Mouse (Mus musculus): ENCODE results near the gene Usp44. TPM values are rescaled to one million over a fixed set of nuclear protein-coding genes. Genes with fewer than 3 reads are reported as not detected.
"Not testable (repeated sequence)": the region's sequence is repeated elsewhere in the genome, so short reads cannot be mapped to it uniquely, and the experiment has no call there.

The Usp44 gene
- 1.1 and 1.3 TPM in 2 replicates for polyA plus RNA-seq (2014; fragmentation: Nextera tagmentation; extraction: Ambion mirVana)

DNA sequence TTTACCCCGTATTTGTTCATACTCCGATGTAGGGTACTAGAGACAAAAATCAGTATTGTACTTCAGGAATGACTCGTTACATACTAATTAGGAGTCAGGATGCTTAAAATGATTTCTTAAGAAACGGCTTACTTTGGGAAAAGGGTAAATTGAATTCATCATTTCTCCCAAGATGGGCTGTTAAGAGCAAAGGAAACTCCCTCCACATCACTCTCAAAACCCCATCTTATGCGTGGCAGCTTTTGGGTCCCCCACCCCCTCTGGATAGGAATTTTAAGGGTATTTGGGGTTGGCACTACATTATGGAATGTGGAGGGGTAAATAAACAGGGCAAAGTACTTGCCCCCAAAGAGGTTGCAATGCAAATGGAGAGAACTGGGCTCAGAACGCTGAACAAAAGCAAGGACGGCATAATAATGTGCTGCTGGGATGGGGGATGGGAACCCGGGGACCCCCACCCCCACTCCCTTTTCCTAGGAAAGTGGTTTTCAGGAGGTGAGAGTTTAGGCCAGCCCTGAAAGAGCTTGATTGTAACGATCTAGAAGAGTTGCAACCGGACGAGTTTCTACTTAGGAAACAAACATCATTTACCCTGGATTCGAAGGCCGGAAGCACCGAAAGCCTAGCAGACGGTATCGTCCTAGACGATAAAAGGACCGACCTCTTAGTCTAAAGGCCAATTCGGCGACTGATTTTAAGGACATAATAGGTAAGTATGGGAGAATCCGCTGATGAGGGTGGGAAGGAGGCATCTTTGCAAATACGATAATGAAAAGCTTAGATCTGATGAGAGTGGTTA lies at the start of gene Usp44:
TSS of gene Usp44 (plus strand) at position 625 of the 799 bp plus-strand sequence.
- no peaks in the 10 kb centered on the region for H3K4me1 ChIP-seq (ENCODE audit: control insufficient read depth, insufficient read depth, low read length)
- H3K27ac ChIP-seq (ENCODE audit: low read depth, low read length): no peak within 1 kb of the TSS
- no peaks in the 10 kb centered on the region for H3K36me3 ChIP-seq (ENCODE audit: control insufficient read depth, insufficient read depth, low read length)
- 0 out of 2 replicates have a peak within 1 kb of the TSS, but pooled peaks have one; percentile 10 for H3K9ac ChIP-seq (ENCODE audit: low read depth, low read length)
- H3K4me3 ChIP-seq (ENCODE audit: low read depth, low read length): peak within 1 kb of the TSS; percentile 33
- no peak for ATAC-seq (replicated peaks; ENCODE audit: insufficient number of reproducible peaks, low FRiP score, low TSS enrichment)
- H3K9me3 ChIP-seq (replicated peaks; ENCODE audit: control insufficient read depth, low read length): no peaks in the 10 kb centered on the region
- H3K27me3 ChIP-seq (ENCODE audit: control insufficient read depth, insufficient read depth, low read length): peaks cover 47% of the 10 kb centered on the region
- WGBS (ENCODE audit: insufficient replicate concordance): 9% methylated on average over 22 of the region's 22 CpGs
- peak within 1 kb of the TSS; percentile 55 for H3K4me2 ChIP-seq

DNA sequence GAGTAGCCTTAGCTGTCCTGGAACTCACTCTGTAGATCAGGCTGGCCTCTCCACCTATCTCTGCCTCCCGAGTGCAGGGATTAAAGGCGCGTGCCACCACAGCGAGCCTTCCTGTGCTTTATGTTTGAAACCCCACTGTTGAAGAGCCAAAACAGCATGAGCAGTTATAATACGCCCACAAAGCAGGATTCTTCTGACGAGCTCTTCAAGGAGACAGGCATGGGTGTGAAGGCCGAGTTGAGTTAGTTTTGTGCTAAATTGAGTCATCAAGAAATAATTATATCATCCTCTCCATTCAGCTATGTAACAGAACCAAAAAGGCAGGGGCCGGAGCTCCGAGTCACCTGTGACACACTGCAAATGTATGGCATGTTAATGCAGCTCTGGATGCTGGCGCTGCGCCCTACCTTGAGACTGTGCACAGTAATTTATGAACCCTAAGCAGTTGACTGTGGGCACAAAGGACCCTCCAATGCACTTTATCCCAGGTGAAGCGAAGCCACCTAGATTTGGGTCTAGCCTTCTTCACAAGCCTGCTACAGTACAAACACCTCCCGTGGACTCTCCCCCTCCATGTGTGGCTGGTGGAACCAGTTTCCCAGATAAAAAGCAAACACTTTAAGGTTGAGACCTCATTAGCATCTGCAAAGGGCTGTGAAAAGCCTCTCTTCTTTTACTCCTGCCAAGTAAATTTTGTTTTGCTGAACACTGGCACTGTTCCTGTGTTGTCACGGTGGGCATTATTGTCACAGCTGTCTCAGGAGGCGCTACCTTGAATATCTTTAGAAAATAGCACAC lies 47.9 kb upstream of the Usp44 start:
- Histone ChIP-seq H3K9ac (ENCODE audit: low read depth, low read length) (no peak overlapping the region), H3K36me3 (ENCODE audit: control insufficient read depth, insufficient read depth, low read length) (no peaks in the 10 kb centered on the region), H3K4me1 (ENCODE audit: control insufficient read depth, insufficient read depth, low read length) (no peaks in the 10 kb centered on the region), H3K27ac (ENCODE audit: low read depth, low read length) (no peak overlapping the region), H3K27me3 (ENCODE audit: control insufficient read depth, insufficient read depth, low read length) (no peaks in the 10 kb centered on the region), H3K4me3 (ENCODE audit: low read depth, low read length) (no peak overlapping the region), H3K9me3 (replicated peaks; ENCODE audit: control insufficient read depth, low read length) (no peaks in the 10 kb centered on the region), H3K4me2 (no peak overlapping the region)
- WGBS (ENCODE audit: insufficient replicate concordance): 69% methylated on average over 15 of the region's 15 CpGs
- no peak for ATAC-seq (replicated peaks; ENCODE audit: insufficient number of reproducible peaks, low FRiP score, low TSS enrichment)

DNA sequence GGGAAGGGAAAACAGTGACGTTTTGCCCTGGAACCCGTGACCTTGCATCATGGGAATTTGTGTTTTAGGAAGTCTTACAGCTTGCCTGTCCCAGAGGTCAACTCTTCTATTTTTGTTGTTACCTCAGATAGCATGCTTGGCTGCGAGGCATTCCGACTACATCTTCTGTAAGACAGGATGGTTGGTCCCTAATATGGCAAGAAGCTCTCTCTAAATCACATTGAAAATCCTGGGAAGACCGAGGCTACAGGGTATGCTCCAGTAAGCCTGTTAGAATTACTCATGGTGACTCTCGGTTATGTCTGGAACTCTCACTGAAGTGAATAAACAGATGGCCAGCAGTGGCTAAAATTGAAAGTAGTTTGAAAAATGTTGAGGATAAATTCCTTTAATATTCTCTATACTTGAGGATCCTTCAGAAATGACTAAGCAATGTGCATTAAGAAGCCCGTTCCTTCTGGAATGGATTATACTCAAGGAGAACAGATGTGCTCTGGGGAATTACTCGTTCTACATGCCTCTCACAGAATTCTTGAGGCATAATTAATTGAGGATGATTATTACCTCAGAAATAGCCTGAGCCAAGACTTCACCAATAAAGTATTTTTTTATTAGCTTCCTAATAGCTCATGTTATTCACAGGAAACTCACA lies 31.5 kb upstream of the Usp44 start:
- Histone ChIP-seq H3K36me3 (ENCODE audit: control insufficient read depth, insufficient read depth, low read length) (no peaks in the 10 kb centered on the region), H3K9ac (ENCODE audit: low read depth, low read length) (no peak overlapping the region), H3K27me3 (ENCODE audit: control insufficient read depth, insufficient read depth, low read length) (no peaks in the 10 kb centered on the region), H3K4me1 (ENCODE audit: control insufficient read depth, insufficient read depth, low read length) (no peaks in the 10 kb centered on the region), H3K9me3 (replicated peaks; ENCODE audit: control insufficient read depth, low read length) (no peaks in the 10 kb centered on the region), H3K27ac (ENCODE audit: low read depth, low read length) (no peak overlapping the region), H3K4me2 (no peak overlapping the region), H3K4me3 (ENCODE audit: low read depth, low read length) (no peak overlapping the region)
- ATAC-seq (replicated peaks; ENCODE audit: insufficient number of reproducible peaks, low FRiP score, low TSS enrichment): no peak
- WGBS (ENCODE audit: insufficient replicate concordance): 68% methylated on average over 8 of the region's 8 CpGs

DNA sequence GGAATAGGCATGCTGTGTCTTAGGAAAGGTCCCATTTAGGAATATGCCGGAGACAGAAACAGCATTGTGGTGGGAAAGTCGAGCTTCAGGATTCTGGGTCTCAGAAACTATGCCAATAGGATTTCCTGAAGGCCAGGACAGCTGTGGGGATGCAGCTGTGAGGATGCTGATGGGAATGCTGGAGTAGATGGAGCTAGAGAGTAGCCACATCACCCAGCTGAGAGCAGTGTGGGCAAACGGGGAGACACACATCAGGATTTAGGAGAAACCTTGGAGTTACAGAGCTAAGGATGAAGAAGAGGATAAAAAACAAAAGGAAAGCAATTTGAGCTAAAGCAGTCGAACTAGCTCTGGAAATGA lies 31.0 kb upstream of the Usp44 start:
- Histone ChIP-seq H3K9ac (ENCODE audit: low read depth, low read length) (no peak overlapping the region), H3K4me3 (ENCODE audit: low read depth, low read length) (no peak overlapping the region), H3K27ac (ENCODE audit: low read depth, low read length) (no peak overlapping the region), H3K36me3 (ENCODE audit: control insufficient read depth, insufficient read depth, low read length) (no peaks in the 10 kb centered on the region), H3K4me1 (ENCODE audit: control insufficient read depth, insufficient read depth, low read length) (no peaks in the 10 kb centered on the region), H3K27me3 (ENCODE audit: control insufficient read depth, insufficient read depth, low read length) (no peaks in the 10 kb centered on the region), H3K4me2 (no peak overlapping the region), H3K9me3 (replicated peaks; ENCODE audit: control insufficient read depth, low read length) (no peaks in the 10 kb centered on the region)
- no peak for ATAC-seq (replicated peaks; ENCODE audit: insufficient number of reproducible peaks, low FRiP score, low TSS enrichment)
- 68% methylated on average over 4 of the region's 4 CpGs for WGBS (ENCODE audit: insufficient replicate concordance)

DNA sequence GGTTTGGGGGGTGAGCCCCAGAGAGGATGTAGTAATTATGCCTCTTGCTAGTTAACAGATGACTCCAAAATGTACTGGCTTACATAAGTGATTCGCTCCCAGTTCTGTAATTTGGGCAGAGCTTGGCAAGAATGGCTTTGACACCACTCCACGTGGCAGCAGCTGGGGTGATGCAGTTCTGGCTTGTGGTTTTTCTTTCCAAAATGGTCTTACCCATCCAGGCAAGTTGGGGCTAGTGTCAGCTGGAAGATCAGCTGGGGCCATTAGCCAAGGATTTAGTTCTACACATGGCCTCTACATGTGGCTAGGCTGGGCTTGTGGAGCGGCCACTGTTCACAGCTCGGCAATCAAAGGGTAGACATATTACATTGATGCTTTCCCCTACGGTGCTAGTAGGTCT lies 30.5 kb upstream of the Usp44 start:
- H3K27me3 ChIP-seq (ENCODE audit: control insufficient read depth, insufficient read depth, low read length): no peaks in the 10 kb centered on the region
- WGBS (ENCODE audit: insufficient replicate concordance): 76% methylated on average over 5 of the region's 5 CpGs
- H3K4me1 ChIP-seq (ENCODE audit: control insufficient read depth, insufficient read depth, low read length): no peaks in the 10 kb centered on the region
- H3K9me3 ChIP-seq (replicated peaks; ENCODE audit: control insufficient read depth, low read length): no peaks in the 10 kb centered on the region
- H3K27ac ChIP-seq (ENCODE audit: low read depth, low read length): no peak overlapping the region
- no peaks in the 10 kb centered on the region for H3K36me3 ChIP-seq (ENCODE audit: control insufficient read depth, insufficient read depth, low read length)
- no peak overlapping the region for H3K9ac ChIP-seq (ENCODE audit: low read depth, low read length)
- no peak for ATAC-seq (replicated peaks; ENCODE audit: insufficient number of reproducible peaks, low FRiP score, low TSS enrichment)
- H3K4me2 ChIP-seq: no peak overlapping the region
- no peak overlapping the region for H3K4me3 ChIP-seq (ENCODE audit: low read depth, low read length)

DNA sequence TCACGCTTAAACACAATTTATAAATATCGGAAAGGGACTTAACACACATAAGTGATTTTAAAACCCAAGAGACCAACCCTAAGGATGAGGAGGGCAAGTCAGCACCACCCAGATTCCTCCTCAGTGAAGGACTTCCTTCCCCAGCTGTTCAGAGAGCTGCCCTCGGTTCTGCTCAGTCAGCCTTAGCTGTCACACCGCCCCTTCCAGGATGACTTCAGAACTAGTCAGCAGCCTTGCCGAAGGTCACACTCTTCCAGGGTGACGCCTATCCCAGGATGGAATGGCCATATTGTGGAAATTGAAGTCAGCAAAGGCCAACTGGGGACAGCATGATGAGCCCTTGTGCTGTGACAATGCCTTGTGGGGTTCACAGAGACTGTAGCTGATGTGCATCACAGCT lies 28.2 kb upstream of the Usp44 start:
- Histone ChIP-seq H3K9me3 (replicated peaks; ENCODE audit: control insufficient read depth, low read length) (no peaks in the 10 kb centered on the region), H3K4me1 (ENCODE audit: control insufficient read depth, insufficient read depth, low read length) (no peaks in the 10 kb centered on the region), H3K4me2 (no peak overlapping the region), H3K9ac (ENCODE audit: low read depth, low read length) (no peak overlapping the region), H3K27ac (ENCODE audit: low read depth, low read length) (no peak overlapping the region), H3K4me3 (ENCODE audit: low read depth, low read length) (no peak overlapping the region), H3K27me3 (ENCODE audit: control insufficient read depth, insufficient read depth, low read length) (no peaks in the 10 kb centered on the region), H3K36me3 (ENCODE audit: control insufficient read depth, insufficient read depth, low read length) (no peaks in the 10 kb centered on the region)
- no peak for ATAC-seq (replicated peaks; ENCODE audit: insufficient number of reproducible peaks, low FRiP score, low TSS enrichment)
- WGBS (ENCODE audit: insufficient replicate concordance): 63% methylated on average over 6 of the region's 6 CpGs

DNA sequence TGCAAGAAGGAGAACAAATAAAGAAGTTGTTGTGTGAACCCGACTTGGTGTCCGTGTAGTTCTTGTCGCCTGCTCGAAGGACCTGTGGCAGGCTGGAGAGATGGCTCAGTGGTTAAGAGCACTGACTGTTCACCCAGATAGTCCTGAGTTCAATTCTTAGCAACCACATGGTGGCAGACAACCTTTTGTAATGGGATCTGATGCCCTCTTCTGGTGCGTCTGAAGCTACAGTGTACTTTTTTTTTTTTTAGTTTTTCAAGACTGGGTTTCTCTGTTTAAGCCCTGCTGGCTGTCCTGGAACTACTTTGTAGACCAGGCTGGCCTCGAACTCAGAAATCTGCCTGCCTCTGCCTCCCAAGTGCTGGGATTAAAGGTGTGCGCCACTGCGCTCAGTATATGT lies 21.9 kb upstream of the Usp44 start:
- not testable (repeated sequence) for H3K4me1 ChIP-seq (ENCODE audit: control insufficient read depth, insufficient read depth, low read length); H3K27me3 ChIP-seq (ENCODE audit: control insufficient read depth, insufficient read depth, low read length); H3K27ac ChIP-seq (ENCODE audit: low read depth, low read length); H3K9ac ChIP-seq (ENCODE audit: low read depth, low read length); H3K9me3 ChIP-seq (replicated peaks; ENCODE audit: control insufficient read depth, low read length); H3K4me2 ChIP-seq; H3K36me3 ChIP-seq (ENCODE audit: control insufficient read depth, insufficient read depth, low read length); H3K4me3 ChIP-seq (ENCODE audit: low read depth, low read length); ATAC-seq (replicated peaks; ENCODE audit: insufficient number of reproducible peaks, low FRiP score, low TSS enrichment)
- 89% methylated on average over 8 of the region's 8 CpGs for WGBS (ENCODE audit: insufficient replicate concordance)

DNA sequence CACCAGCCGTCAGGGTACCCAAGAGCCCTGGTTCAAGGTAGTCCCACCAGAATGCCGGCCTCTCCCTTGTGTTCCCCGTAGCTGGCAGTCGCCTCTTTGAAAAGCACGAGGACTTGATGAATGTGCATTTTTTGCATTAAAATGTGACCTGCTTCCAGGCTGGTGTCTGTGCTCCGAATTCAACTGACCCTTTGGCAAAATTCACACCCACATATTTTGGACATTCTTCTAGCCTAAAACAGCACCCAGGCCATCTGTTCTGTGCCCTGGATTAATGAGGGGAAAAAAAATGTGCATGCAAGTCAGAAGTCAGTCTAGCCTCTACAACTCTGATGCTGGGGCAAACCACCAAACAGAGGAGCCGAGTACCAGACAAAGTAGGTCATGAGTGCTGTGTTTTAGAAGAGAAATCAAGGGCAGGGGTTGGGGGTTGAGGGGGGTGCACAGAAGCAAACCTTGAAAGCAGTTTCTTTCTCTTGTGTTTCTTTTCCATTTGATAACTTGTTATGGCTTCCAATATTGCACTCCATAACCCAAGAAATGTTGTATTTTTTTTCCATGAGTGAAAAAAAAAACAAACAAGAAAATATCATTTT lies 20.7 kb upstream of the Usp44 start:
- Histone ChIP-seq H3K9me3 (replicated peaks; ENCODE audit: control insufficient read depth, low read length) (no peaks in the 10 kb centered on the region), H3K27me3 (ENCODE audit: control insufficient read depth, insufficient read depth, low read length) (no peaks in the 10 kb centered on the region), H3K4me2 (no peak overlapping the region), H3K36me3 (ENCODE audit: control insufficient read depth, insufficient read depth, low read length) (no peaks in the 10 kb centered on the region), H3K27ac (ENCODE audit: low read depth, low read length) (no peak overlapping the region), H3K4me1 (ENCODE audit: control insufficient read depth, insufficient read depth, low read length) (no peaks in the 10 kb centered on the region), H3K9ac (ENCODE audit: low read depth, low read length) (no peak overlapping the region), H3K4me3 (ENCODE audit: low read depth, low read length) (no peak overlapping the region)
- no peak for ATAC-seq (replicated peaks; ENCODE audit: insufficient number of reproducible peaks, low FRiP score, low TSS enrichment)
- WGBS (ENCODE audit: insufficient replicate concordance): 65% methylated on average over 7 of the region's 7 CpGs
